Mouse (Mus musculus) G1E (cell line): Measurements from ENCODE around the gene Letm1. TPM values are rescaled to one million over a fixed set of nuclear protein-coding genes. Genes with fewer than 3 reads are reported as not detected.

Source experiments
- ATAC-seq: 2 replicates; pipeline ENCODE4 v1.8.0; 2016; ENCODE audit warnings: mild to moderate bottlenecking; ENCODE audit not compliant: insufficient number of reproducible peaks, poor library complexity, low FRiP score, severe bottlenecking; ENCODE audit errors: extremely low read depth
- DNase-seq: peaks from one replicate; pipeline ENCODE4 v3.0.0; 2012; ENCODE audit warnings: low spot score
- H3K27me3 ChIP-seq: 2 replicates; pipeline ENCODE4 v1.6.1; 2012; ENCODE audit warnings: mild to moderate bottlenecking, low read length, inconsistent platforms; ENCODE audit not compliant: insufficient read depth
- H3K36me3 ChIP-seq: replicated peaks from 2 replicates; pipeline ENCODE3; 2012; ENCODE audit warnings: mild to moderate bottlenecking, inconsistent platforms
- H3K4me1 ChIP-seq: 2 replicates; pipeline ENCODE4 v1.6.1; 2012; ENCODE audit warnings: low read depth, low read length, inconsistent platforms, mixed read lengths; ENCODE audit not compliant: insufficient read depth
- H3K4me3 ChIP-seq: 2 replicates; pipeline ENCODE4 v1.5.1; 2012; ENCODE audit warnings: low read depth, mild to moderate bottlenecking, inconsistent platforms, low read length, moderate library complexity, mixed read lengths
- H3K9me3 ChIP-seq: replicated peaks from 2 replicates; pipeline ENCODE4 v1.6.1; 2012; ENCODE audit warnings: inconsistent platforms
- CTCF ChIP-seq: IDR thresholded peaks from 2 replicates; pipeline ENCODE4 v1.5.1; 2012; ENCODE audit warnings: low read depth, low read length, inconsistent platforms, mixed read lengths
- GATA1 ChIP-seq: IDR thresholded peaks from 2 replicates; pipeline ENCODE4 v1.6.1; 2012; ENCODE audit warnings: borderline replicate concordance, low read length, inconsistent platforms, mixed read lengths
- GATA2 ChIP-seq: IDR thresholded peaks from 2 replicates; pipeline ENCODE4 v1.6.1; 2012; ENCODE audit warnings: low read depth, low read length, inconsistent platforms, borderline replicate concordance
- POLR2AphosphoS5 ChIP-seq: IDR thresholded peaks from 2 replicates; pipeline ENCODE4 v1.6.1; 2012; ENCODE audit warnings: low read depth, low read length, inconsistent platforms; ENCODE audit not compliant: insufficient replicate concordance
- TAL1 ChIP-seq: conservative IDR thresholded peaks from 2 replicates; pipeline ENCODE4 v1.6.1; 2012; ENCODE audit warnings: low read depth, low read length, inconsistent platforms, mixed read lengths
- polyA plus RNA-seq: library from polyadenylated mRNA; stranded (reverse); fragments of >175 nt; gene quantifications from 2 replicates; pipeline ENCODE4 v1.2.3, GENCODE M21; 2012
- total RNA-seq, 2 experiments: library from RNA; stranded (forward) in 1 of 2; stranded (reverse) in 1 of 2; fragments of 200-1000 nt in 1 of 2; fragments of >200 nt in 1 of 2; fragmentation: Nextera tagmentation in 1 of 2; gene quantifications; 2 replicates each; pipeline ENCODE4 v1.2.3; 2014 to 2017

Letm1 gene
- total and polyA plus RNA-seq, 3 experiments, result 14.6 to 28.6 (median 20.8) TPM

DNA sequence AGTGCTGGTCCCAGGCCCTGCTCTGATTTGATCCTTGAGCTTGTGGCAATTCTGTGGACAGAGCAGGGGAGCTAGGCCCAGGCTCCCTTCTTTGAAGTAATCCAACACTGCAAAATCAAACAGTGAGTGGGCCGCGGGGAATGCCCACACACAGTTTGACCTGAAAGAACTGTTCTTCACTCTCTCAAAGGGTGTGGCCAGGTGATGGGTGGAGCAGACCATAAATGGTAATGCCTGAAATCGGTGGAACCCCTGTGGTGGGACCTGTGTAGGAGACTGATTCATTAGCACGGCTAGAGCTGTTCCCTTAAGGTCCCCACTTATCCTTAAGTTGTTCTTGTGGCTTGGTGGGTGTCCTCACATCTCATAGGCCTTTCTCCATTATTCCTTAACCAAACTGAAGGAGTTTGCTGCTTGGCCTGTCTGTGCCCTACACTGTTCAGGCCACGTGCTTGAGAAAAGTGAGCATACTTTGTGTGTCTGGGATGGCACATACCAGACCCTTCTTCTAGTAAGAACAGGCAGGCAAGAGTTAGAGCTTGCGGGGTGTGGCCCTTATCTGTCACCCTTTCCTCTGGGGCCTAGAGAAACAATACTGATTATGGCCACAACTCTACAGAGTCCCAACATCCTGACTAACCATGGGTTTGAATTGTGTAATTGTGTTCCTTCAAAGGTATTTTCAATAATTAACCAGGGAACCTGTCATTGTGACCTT is 33.5 kb upstream of the Letm1 start:
- TF ChIP-seq POLR2AphosphoS5 (no peak), GATA2 (no peak), GATA1 (no peak), TAL1 (no peak), CTCF (no peak)
- Histone ChIP-seq H3K9me3 (no peaks in the 10 kb centered on the region), H3K27me3 (peaks cover 3% of the 10 kb centered on the region; the same call in 1 of the 2 replicates), H3K4me3 (no peak overlapping the region), H3K4me1 (peaks cover 24% of the 10 kb centered on the region), H3K36me3 (no peaks in the 10 kb centered on the region)
- ATAC-seq (no peak), DNase-seq (no peak)

DNA sequence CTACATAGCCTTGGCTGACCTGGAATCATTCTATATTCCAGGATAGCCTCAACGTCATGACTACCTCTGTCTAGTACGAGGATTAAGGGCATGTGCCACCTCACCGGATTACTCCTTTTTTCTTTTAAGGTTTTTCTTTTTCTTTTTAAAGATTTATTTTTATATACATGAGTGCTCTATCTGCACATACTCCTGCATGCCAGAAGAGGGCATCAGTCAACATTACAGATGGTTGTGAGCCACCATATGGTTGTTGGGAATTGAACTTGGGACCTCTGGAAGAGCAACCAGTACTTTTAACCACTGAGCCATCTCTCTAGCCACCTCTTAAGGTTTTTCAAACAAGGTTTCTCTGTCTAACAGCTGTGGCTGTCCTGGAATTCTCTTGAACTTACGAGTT is 28.9 kb upstream of the Letm1 start:
- H3K4me1 ChIP-seq, result peaks cover 6% of the 10 kb centered on the region
- no peaks in the 10 kb centered on the region for H3K36me3 ChIP-seq
- TF ChIP-seq CTCF (no peak), GATA1 (no peak), GATA2 (no peak), TAL1 (no peak), POLR2AphosphoS5 (no peak)
- ATAC-seq, result no peak
- H3K27me3 ChIP-seq, result peaks cover 20% of the 10 kb centered on the region
- no peak overlapping the region for H3K4me3 ChIP-seq
- DNase-seq, result no peak
- H3K9me3 ChIP-seq, result no peaks in the 10 kb centered on the region

DNA sequence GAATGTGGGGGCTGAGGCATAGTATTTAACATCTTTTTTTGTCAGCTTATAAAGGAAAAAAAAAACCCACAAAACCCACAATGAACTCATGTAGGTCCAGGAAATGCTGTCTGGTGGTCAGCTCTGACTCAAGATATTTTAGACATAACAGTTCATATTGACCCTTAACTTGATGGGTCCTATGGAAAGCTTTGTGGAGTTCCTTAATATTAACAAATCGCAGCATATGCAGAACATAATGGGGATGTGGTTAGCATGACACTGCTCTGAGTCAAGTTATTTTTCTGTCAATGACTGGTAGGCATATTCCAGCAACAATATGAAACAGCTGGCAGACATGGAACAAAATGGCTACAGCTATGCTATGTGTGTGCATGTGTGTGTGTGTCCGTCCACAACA is 20.7 kb upstream of the Letm1 start:
- peaks cover 9% of the 10 kb centered on the region for H3K9me3 ChIP-seq
- no peaks in the 10 kb centered on the region for H3K36me3 ChIP-seq
- TF ChIP-seq TAL1 (no peak), GATA2 (no peak), GATA1 (no peak), POLR2AphosphoS5 (no peak), CTCF (no peak)
- peaks cover 13% of the 10 kb centered on the region for H3K27me3 ChIP-seq
- DNase-seq (no peak), ATAC-seq (no peak)
- H3K4me3 ChIP-seq, result no peak overlapping the region
- H3K4me1 ChIP-seq, result no peaks in the 10 kb centered on the region

DNA sequence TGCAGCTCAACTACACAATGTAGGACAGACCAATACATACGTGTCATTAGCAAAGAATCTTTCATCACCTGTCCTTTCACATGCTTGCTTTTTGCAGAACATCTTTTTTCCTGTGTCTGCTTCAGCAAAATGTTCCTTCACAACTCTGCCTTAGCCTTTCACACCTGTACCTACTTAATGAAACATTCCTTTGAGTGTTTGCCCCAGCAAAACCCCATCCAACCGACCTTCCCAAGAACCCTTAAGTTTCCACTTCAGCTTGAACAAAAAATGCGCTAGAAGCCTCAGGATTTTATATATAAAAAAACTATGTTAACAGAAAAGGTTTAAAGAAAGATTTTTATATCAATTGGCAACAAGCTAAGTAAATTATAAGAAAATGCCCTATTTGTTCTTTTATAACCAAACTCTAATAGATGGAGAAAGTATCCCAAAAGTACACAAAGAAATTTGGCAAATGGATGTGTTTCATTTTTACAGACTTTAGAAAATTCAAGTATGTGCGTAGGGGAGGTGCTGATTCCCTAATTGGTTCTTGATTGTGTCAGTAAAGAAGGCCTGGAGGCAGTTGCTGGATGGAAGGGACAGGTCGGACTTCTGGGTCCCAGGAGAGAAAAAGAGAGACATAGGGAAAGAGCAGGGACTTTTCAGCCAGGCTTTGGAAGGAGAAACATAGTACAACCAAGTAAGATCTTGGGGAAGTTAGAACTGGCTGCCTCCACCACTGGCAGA is 9.5 kb upstream of the Letm1 start:
- Histone ChIP-seq H3K27me3 (peaks cover 45% of the 10 kb centered on the region), H3K4me1 (no peaks in the 10 kb centered on the region), H3K9me3 (no peaks in the 10 kb centered on the region; the same call in 1 of the 2 replicates), H3K36me3 (no peaks in the 10 kb centered on the region), H3K4me3 (no peak overlapping the region)
- no peak for ATAC-seq
- DNase-seq, result no peak
- TF ChIP-seq POLR2AphosphoS5 (no peak), GATA1 (no peak), TAL1 (no peak), GATA2 (no peak), CTCF (no peak)

DNA sequence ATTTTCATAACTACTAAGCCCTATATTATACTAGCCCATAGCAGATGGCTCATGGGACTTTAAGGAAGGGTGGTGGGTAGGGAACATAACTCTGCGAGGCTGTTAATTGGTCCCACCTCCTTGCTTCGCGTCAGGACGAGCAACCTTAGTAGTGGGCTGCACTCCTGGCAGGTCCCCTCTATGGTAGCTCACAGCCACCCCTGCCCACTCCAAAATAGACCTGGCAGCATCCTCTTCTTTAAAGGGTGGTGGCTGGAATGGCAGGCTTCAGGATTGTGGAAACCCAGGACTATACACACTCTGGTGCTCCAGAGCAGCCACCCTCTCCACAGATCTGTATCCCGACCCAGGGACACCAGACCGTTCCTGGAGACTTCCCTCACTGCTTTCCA is 378 bp upstream of the Letm1 start:
- Histone ChIP-seq H3K9me3 (no peaks in the 10 kb centered on the region), H3K4me1 (peaks cover 40% of the 10 kb centered on the region), H3K36me3 (peaks cover 20% of the 10 kb centered on the region), H3K27me3 (peaks cover 1% of the 10 kb centered on the region; the same call in 1 of the 2 replicates), H3K4me3 (peak overlapping the region; percentile 88)
- ATAC-seq, result 0 out of 2 replicates have a peak, but pooled peaks have one; percentile 17
- no peak for DNase-seq
- no peak for TF ChIP-seq GATA2
- TF ChIP-seq TAL1, result no peak
- TF ChIP-seq CTCF, result no peak
- TF ChIP-seq POLR2AphosphoS5, result no peak
- TF ChIP-seq GATA1, result no peak

DNA sequence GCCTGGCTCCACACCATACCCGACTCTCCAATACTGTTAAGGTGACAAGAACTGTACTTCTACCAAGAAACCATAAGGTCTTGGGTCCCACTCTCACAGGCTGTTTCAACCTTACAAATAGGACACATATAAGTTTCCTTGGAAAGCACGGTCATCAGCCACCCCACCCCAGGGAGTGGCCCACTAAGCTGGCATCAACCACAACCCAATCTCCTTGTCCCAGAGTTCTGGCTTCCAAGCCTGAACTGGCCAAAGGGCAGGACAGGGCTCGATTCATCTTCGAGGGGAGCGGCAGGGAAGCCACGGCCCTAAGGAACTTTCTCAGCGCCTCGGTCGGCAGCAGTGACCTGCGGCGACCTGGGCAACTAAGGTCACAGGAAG is 663 bp downstream of the Letm1 start:
- Histone ChIP-seq H3K4me3 (peak overlapping the region; percentile 88), H3K9me3 (no peaks in the 10 kb centered on the region), H3K4me1 (peaks cover 47% of the 10 kb centered on the region), H3K27me3 (no peaks in the 10 kb centered on the region; the same call in 1 of the 2 replicates), H3K36me3 (peaks cover 30% of the 10 kb centered on the region)
- TF ChIP-seq CTCF, result no peak
- no peak for TF ChIP-seq POLR2AphosphoS5
- ATAC-seq, result no peak
- peak; percentile 14 for DNase-seq
